Mouse (Mus musculus): ENCODE data around the gene Ccl6. TPM values are rescaled to one million over a fixed set of nuclear protein-coding genes. Genes with fewer than 3 reads are reported as not detected.

Gene Ccl6
- 1.2 and 2.7 TPM in 2 replicates for polyA plus RNA-seq (2016; fragmentation: Nextera tagmentation; extraction: Ambion mirVana)

DNA sequence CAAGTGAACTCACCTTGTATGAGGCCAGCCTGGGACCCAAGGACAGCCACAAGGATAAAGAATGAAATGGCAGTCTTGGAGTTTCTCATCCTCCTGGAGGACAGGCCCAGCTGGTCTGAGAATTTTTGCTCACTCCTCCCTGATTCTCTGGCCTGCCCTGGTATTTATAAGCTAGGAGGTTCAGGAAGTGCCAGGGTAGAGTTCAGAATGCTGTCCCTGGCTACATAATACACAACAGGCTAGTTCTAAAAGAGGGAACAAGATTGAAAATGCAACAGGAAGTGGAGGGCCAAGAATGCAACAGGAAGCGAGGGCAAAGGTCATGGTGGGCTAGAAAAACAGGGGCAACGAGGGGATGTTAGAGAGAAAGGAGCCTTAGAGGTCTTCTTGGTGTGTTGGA is at the start of gene Ccl6:
Gene Ccl6 (minus strand): TSS at position 235 of the 400 bp plus-strand sequence.
- 33% methylated on average over 2 of the region's 2 CpGs for WGBS
- no peaks in the 10 kb centered on the region for H3K27me3 ChIP-seq (replicated peaks; ENCODE audit: low read depth, poor library complexity, severe bottlenecking)
- peak; percentile 18 for DNase-seq (ENCODE audit: low spot score)
- H3K36me3 ChIP-seq (replicated peaks) = no peaks in the 10 kb centered on the region
- peaks cover 8% of the 10 kb centered on the region for H3K4me1 ChIP-seq
- peak within 1 kb of the TSS; percentile 24; the same call in 1 of the 2 replicates for H3K27ac ChIP-seq (replicated peaks)
- H3K4me3 ChIP-seq = no peak within 1 kb of the TSS
- no peaks in the 10 kb centered on the region for H3K9me3 ChIP-seq

- Histone ChIP-seq H3K4me1 (no peaks in the 10 kb centered on the region), H3K27ac (replicated peaks) (no peak overlapping the region), H3K36me3 (replicated peaks) (no peaks in the 10 kb centered on the region), H3K4me3 (no peak overlapping the region), H3K9me3 (no peaks in the 10 kb centered on the region), H3K27me3 (replicated peaks; ENCODE audit: low read depth, poor library complexity, severe bottlenecking) (no peaks in the 10 kb centered on the region)
- 91% methylated on average over 2 of the region's 2 CpGs for WGBS
- no peak for DNase-seq (ENCODE audit: low spot score)
These were observed 48.3 kb upstream of the Ccl6 start for GRCm38 (mm10) chr11:83641216-83641615.

DNA sequence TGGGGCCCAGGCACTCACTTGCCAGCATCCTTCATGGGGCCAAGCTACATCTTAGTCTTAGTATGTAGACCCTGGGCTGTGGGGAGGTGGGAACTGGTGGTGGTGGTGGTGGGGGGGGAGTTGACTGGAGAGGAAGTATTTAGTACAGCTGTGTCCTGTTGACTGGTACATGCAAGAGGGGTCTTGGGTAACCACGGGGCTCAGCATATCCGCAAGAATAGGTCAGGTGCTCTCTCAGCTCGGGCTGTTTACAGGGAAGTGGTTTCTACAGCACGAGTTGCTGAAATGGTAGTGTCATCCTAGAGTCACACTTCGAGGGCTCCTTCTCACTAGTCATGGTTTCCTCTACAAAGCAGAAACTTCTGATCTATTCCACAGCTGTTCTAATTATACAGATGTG is 47.3 kb upstream of the Ccl6 start:
- Histone ChIP-seq H3K27me3 (replicated peaks; ENCODE audit: low read depth, poor library complexity, severe bottlenecking) (no peaks in the 10 kb centered on the region), H3K36me3 (replicated peaks) (no peaks in the 10 kb centered on the region), H3K4me3 (no peak overlapping the region), H3K9me3 (no peaks in the 10 kb centered on the region), H3K27ac (replicated peaks) (no peak overlapping the region), H3K4me1 (no peaks in the 10 kb centered on the region)
- 86% methylated on average over 5 of the region's 5 CpGs for WGBS
- no peak for DNase-seq (ENCODE audit: low spot score)

DNA sequence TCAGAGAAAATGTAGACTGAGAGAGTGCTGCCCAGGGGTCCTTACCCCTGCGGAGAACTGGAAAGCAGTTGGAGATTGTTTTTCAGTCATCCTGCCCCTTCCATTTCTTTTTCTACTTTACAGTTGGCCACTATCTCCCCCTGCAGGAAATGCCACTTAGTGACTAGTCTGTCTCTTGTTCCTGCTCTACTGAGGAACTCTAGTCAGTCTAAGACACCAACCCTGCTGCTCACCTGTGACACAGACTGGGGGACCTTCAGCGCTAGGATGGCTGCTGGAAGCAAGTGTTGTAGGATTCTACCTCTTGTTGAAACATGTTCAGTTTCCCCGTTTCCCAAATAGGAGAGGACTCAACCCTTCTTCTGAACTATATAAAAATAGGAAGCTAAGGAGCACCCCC is 46.6 kb upstream of the Ccl6 start:
- Histone ChIP-seq H3K27me3 (replicated peaks; ENCODE audit: low read depth, poor library complexity, severe bottlenecking) (no peaks in the 10 kb centered on the region), H3K4me1 (no peaks in the 10 kb centered on the region), H3K36me3 (replicated peaks) (no peaks in the 10 kb centered on the region), H3K4me3 (no peak overlapping the region), H3K27ac (replicated peaks) (no peak overlapping the region), H3K9me3 (no peaks in the 10 kb centered on the region)
- 63% methylated on average over 3 of the region's 3 CpGs for WGBS
- no peak for DNase-seq (ENCODE audit: low spot score)

- no peak for DNase-seq (ENCODE audit: low spot score)
- H3K36me3 ChIP-seq (replicated peaks) = no peaks in the 10 kb centered on the region
- H3K4me1 ChIP-seq = no peaks in the 10 kb centered on the region
- H3K27ac ChIP-seq (replicated peaks) = no peak overlapping the region
- no peaks in the 10 kb centered on the region for H3K27me3 ChIP-seq (replicated peaks; ENCODE audit: low read depth, poor library complexity, severe bottlenecking)
- H3K9me3 ChIP-seq = no peaks in the 10 kb centered on the region
- 42% methylated on average over 2 of the region's 2 CpGs for WGBS
- no peak overlapping the region for H3K4me3 ChIP-seq
These were observed 46.0 kb upstream of the Ccl6 start for GRCm38 (mm10) chr11:83638934-83639333.

GRCm38 (mm10) chr11:83636742-83637235 is 43.9 kb upstream of the Ccl6 start:
- no peak overlapping the region for H3K27ac ChIP-seq (replicated peaks)
- no peak for DNase-seq (ENCODE audit: low spot score)
- H3K9me3 ChIP-seq = no peaks in the 10 kb centered on the region
- H3K27me3 ChIP-seq (replicated peaks; ENCODE audit: low read depth, poor library complexity, severe bottlenecking) = no peaks in the 10 kb centered on the region
- 76% methylated on average over 1 of the region's 1 CpGs for WGBS
- no peak overlapping the region for H3K4me3 ChIP-seq
- no peaks in the 10 kb centered on the region for H3K36me3 ChIP-seq (replicated peaks)
- H3K4me1 ChIP-seq = no peaks in the 10 kb centered on the region

DNA sequence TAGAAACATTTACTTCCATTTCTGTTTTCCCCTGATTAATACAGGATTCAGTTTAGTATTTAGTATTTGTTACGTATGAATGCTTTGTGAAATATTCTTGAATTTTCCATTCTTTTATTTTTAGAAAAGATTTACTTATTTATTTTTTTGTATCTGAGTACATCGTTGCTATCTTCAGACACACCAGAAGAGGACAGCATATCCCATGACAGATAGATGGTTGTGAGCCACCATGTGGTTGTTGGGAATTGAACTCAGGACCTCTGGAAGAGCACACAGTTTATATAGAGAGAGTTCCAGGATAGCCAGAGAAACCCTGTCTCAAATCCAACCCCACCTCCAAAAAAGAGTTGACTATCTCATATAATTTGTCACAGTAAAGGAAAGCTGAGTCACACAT is 42.0 kb upstream of the Ccl6 start:
- no peaks in the 10 kb centered on the region for H3K9me3 ChIP-seq
- H3K36me3 ChIP-seq (replicated peaks) = no peaks in the 10 kb centered on the region
- no peaks in the 10 kb centered on the region for H3K27me3 ChIP-seq (replicated peaks; ENCODE audit: low read depth, poor library complexity, severe bottlenecking)
- H3K4me3 ChIP-seq = no peak overlapping the region
- H3K4me1 ChIP-seq = no peaks in the 10 kb centered on the region
- 85% methylated on average over 2 of the region's 2 CpGs for WGBS
- no peak for DNase-seq (ENCODE audit: low spot score)
- H3K27ac ChIP-seq (replicated peaks) = no peak overlapping the region

GRCm38 (mm10) chr11:83634425-83634824 is 41.5 kb upstream of the Ccl6 start:
- H3K27me3 ChIP-seq (replicated peaks; ENCODE audit: low read depth, poor library complexity, severe bottlenecking) = no peaks in the 10 kb centered on the region
- no peaks in the 10 kb centered on the region for H3K9me3 ChIP-seq
- H3K36me3 ChIP-seq (replicated peaks) = no peaks in the 10 kb centered on the region
- H3K27ac ChIP-seq (replicated peaks) = no peak overlapping the region
- no peak overlapping the region for H3K4me3 ChIP-seq
- peak; percentile 15 for DNase-seq (ENCODE audit: low spot score)
- no peaks in the 10 kb centered on the region for H3K4me1 ChIP-seq
- WGBS = 70% methylated on average over 4 of the region's 4 CpGs

GRCm38 (mm10) chr11:83632744-83633143 is 39.9 kb upstream of the Ccl6 start:
- Histone ChIP-seq H3K9me3 (no peaks in the 10 kb centered on the region), H3K4me3 (no peak overlapping the region), H3K27ac (replicated peaks) (no peak overlapping the region), H3K27me3 (replicated peaks; ENCODE audit: low read depth, poor library complexity, severe bottlenecking) (no peaks in the 10 kb centered on the region), H3K36me3 (replicated peaks) (no peaks in the 10 kb centered on the region), H3K4me1 (no peaks in the 10 kb centered on the region)
- DNase-seq (ENCODE audit: low spot score) = no peak
- WGBS = 70% methylated on average over 4 of the region's 4 CpGs

- DNase-seq (ENCODE audit: low spot score) = no peak
- Histone ChIP-seq H3K9me3 (no peaks in the 10 kb centered on the region), H3K36me3 (replicated peaks) (no peaks in the 10 kb centered on the region), H3K4me1 (no peaks in the 10 kb centered on the region), H3K27ac (replicated peaks) (no peak overlapping the region), H3K4me3 (no peak overlapping the region), H3K27me3 (replicated peaks; ENCODE audit: low read depth, poor library complexity, severe bottlenecking) (no peaks in the 10 kb centered on the region)
- WGBS = 84% methylated on average over 2 of the region's 2 CpGs
These were observed 38.2 kb upstream of the Ccl6 start for GRCm38 (mm10) chr11:83631065-83631464.

GRCm38 (mm10) chr11:83630630-83631029 is 37.7 kb upstream of the Ccl6 start:
- Histone ChIP-seq H3K4me3 (no peak overlapping the region), H3K36me3 (replicated peaks) (no peaks in the 10 kb centered on the region), H3K9me3 (no peaks in the 10 kb centered on the region), H3K27me3 (replicated peaks; ENCODE audit: low read depth, poor library complexity, severe bottlenecking) (no peaks in the 10 kb centered on the region), H3K27ac (replicated peaks) (no peak overlapping the region), H3K4me1 (no peaks in the 10 kb centered on the region)
- WGBS = 94% methylated on average over 1 of the region's 1 CpGs
- no peak for DNase-seq (ENCODE audit: low spot score)

- H3K9me3 ChIP-seq = no peaks in the 10 kb centered on the region
- no peaks in the 10 kb centered on the region for H3K4me1 ChIP-seq
- H3K27me3 ChIP-seq (replicated peaks; ENCODE audit: low read depth, poor library complexity, severe bottlenecking) = no peaks in the 10 kb centered on the region
- no peak overlapping the region for H3K27ac ChIP-seq (replicated peaks)
- DNase-seq (ENCODE audit: low spot score) = no peak
- 90% methylated on average over 9 of the region's 9 CpGs for WGBS
- H3K4me3 ChIP-seq = no peak overlapping the region
- no peaks in the 10 kb centered on the region for H3K36me3 ChIP-seq (replicated peaks)
These were observed 35.9 kb upstream of the Ccl6 start for GRCm38 (mm10) chr11:83628808-83629207.

DNA sequence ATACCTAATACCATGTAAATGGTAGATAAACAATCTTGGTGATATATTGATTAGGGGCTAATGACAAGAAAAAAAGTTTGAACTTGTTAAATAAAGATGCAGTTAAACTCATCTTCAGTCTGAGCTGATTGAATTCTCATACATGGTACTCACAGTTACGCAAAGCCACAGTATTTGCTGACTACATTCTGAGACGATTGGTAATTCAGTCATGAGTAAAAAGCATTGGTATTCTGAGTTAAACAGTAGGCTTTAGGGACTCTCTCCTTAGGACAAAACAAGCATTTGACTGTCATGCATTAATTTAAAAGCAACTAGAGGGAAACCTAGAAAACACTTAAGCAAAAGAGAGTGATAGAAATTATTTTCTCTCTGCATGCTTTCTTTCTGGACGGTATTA is 30.7 kb upstream of the Ccl6 start:
- no peak overlapping the region for H3K4me3 ChIP-seq
- H3K27ac ChIP-seq (replicated peaks) = no peak overlapping the region
- no peaks in the 10 kb centered on the region for H3K36me3 ChIP-seq (replicated peaks)
- H3K9me3 ChIP-seq = no peaks in the 10 kb centered on the region
- 90% methylated on average over 3 of the region's 3 CpGs for WGBS
- H3K27me3 ChIP-seq (replicated peaks; ENCODE audit: low read depth, poor library complexity, severe bottlenecking) = no peaks in the 10 kb centered on the region
- no peak for DNase-seq (ENCODE audit: low spot score)
- no peaks in the 10 kb centered on the region for H3K4me1 ChIP-seq

GRCm38 (mm10) chr11:83619037-83619436 is 26.1 kb upstream of the Ccl6 start:
- WGBS = 89% methylated on average over 1 of the region's 1 CpGs
- DNase-seq (ENCODE audit: low spot score) = no peak
- Histone ChIP-seq H3K27ac (replicated peaks) (no peak overlapping the region), H3K4me1 (no peaks in the 10 kb centered on the region), H3K4me3 (no peak overlapping the region), H3K27me3 (replicated peaks; ENCODE audit: low read depth, poor library complexity, severe bottlenecking) (no peaks in the 10 kb centered on the region), H3K9me3 (no peaks in the 10 kb centered on the region), H3K36me3 (replicated peaks) (no peaks in the 10 kb centered on the region)

Data from embryonic facial prominence, embryonic 10.5 days (tissue).